Mouse (Mus musculus) adrenal gland, adult 8-10 months (tissue): ENCODE data around the gene Dscam. TPM values are rescaled to one million over a fixed set of nuclear protein-coding genes. Genes with fewer than 3 reads are reported as not detected.

Experiments used
- DNase-seq: peaks from one replicate; pipeline ENCODE4 v3.0.0; 2022
- total RNA-seq, 4 experiments: library from RNA; stranded (reverse); gene quantifications; 2 replicates each; pipeline ENCODE4 v1.2.4; 2022

Dscam gene
- total RNA-seq, 4 experiments from 2014 or later: 0.03 to 0.28 (median 0.03) TPM; not detected in 1

- no peak for DNase-seq
These were observed 293.3 kb downstream of the Dscam start for GRCm38 (mm10) chr16:96877271-96877670.

DNA sequence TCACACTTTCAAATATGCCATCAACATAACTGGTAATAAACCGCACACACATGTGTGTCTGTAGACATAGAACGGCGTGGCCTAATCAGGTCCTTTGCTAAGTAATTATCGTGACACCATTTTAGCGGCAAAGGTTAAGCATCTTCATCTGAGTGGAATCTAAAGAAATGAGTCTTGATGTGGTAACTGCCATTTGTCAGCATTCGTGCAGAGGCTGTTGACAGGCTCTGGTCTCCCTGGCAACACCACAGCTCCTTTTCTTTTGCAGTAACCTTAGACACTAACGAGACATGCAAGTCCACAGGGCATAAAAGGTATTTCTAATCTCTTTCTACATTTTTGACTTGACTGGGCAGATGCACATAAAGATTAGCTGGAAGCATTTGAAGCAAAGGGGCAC, 297.8 kb downstream of the Dscam start:
- DNase-seq: no peak

- DNase-seq: peak; percentile 35
These were observed 313.0 kb downstream of the Dscam start for GRCm38 (mm10) chr16:96857571-96857970.

GRCm38 (mm10) chr16:96855060-96855459, 315.5 kb downstream of the Dscam start:
- no peak for DNase-seq

DNA sequence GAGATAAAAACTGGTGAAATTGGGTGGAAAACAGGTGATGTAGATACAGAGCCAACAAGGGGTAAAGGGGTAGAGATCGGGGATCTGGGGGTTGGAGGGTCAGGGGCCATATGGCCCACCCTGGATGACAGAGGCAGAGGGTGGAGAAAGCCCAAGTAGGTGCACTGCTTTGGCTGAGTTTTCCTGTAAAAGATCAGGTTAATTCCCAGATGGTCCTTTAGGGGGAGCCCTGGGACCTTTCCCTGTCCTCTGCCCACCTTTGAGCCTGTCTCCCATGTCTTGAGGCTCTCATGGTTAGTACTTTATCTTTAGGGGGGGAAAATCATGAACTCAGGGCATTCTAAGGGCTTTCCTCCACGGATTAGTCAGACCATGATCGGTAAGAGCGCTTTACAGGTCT, 318.2 kb downstream of the Dscam start:
- no peak for DNase-seq

- no peak for DNase-seq
These were observed 321.6 kb downstream of the Dscam start for GRCm38 (mm10) chr16:96848916-96849315.

DNA sequence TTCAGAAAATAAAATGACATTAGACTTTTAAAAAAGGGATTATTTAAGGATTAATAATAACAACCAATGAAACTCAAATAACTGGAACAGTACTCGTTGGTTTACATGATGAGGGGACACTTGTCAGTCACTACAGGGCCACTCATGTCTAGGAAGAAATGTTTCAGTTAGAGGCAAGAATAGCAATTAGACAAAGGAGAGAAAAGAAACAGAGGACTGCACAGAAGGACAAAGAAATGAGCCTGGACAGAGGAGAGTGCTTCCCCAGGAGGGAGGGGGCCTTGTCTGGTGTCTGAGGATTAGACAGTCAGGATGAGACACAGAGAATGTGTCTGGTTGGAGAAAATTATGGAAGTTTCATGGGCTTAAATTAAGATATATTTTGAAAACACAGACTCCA, 324.0 kb downstream of the Dscam start:
- DNase-seq: no peak

DNA sequence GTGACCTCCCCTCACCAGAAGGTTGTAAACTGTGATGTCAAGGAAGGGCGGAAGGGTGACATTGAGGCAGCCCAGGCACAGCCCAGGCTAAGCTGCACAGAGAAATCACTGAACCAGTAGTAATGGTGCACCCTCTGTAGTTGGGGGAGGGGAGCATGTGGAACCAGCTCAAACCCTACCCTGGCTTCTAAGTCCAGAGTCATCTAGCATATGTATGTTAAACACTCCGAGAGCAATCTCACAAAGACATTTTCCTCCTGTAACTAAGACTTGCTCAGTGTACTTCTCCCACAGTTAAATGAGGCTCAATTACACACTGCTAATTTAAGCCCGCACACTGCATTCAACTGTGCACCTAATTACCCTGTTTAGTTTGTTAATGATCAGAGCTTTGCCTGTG, 324.4 kb downstream of the Dscam start:
- DNase-seq: no peak

GRCm38 (mm10) chr16:96845475-96846098, 325.0 kb downstream of the Dscam start:
- no peak for DNase-seq

DNA sequence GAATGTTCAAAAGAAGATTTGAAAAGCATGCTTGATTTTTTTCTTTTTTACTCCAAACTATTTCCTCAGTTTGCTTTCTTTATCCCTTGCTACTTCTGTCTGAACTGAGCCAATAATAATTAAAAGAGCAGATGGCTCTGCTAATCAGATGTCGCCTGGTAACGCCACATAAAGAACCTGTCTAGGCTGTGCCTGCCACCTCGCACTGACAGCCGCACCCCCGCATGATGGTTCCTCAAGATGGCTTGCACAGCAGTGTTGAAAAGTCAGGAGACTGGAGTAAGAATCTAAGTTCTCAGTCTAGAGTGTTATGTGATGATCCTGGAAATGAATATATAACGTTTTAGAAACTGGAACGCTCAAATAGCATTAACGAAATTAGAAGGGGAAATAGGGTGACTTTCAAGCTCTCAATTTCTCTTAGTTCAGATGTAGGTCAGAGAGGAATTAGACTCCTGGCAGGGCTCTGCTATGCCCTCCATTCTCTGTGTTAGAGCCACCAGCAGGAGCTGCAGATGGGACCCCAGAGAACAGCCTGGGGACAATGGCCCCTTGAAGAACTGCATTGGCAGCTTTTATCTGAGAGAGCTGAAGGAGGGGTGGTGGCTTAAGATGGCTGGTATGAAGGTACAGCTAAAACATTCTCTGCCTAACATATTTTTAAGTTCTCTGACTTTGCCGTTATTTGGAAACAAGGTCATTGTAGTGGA, 326.7 kb downstream of the Dscam start:
- no peak for DNase-seq

- no peak for DNase-seq
These were observed 327.7 kb downstream of the Dscam start for GRCm38 (mm10) chr16:96842829-96843360.

DNA sequence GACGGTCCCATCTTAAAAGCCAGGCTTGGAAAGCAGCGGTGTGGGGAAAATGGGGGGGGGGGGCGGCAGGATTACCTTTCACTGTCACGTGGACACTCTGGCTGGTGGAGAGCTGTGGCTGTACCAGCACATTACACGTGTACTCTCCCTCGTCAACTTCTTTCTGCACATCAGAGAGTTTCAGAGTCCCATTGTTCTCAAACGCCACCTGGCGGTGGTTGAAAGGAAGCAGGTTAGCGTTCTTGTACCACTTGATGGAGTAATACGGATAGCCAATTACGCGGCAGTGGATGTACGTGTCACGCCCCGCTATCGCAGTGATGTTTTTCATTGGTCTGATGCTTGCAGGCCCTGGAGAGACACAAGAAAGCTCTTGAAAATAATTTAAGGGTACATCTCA, 350.9 kb downstream of the Dscam start:
- peak; percentile 56 for DNase-seq

DNA sequence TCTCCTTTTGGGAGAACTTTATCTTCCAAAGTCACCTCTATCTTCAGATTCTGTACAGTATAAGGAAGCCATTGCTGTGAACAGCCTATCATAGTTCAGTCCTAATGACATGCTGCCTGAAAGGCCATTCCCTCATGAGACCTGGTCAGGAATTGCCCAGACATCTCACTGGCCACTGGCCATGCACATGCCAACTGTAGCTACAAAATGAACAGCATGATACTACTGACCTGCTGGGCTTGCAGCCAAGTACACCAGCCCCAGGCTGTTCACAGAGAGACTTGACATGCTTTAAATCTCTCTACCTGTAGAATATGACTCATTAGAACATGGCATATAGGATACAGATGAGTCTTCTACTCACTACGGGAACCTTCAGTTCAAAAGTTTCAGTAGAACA, 364.3 kb downstream of the Dscam start:
- DNase-seq: no peak

DNA sequence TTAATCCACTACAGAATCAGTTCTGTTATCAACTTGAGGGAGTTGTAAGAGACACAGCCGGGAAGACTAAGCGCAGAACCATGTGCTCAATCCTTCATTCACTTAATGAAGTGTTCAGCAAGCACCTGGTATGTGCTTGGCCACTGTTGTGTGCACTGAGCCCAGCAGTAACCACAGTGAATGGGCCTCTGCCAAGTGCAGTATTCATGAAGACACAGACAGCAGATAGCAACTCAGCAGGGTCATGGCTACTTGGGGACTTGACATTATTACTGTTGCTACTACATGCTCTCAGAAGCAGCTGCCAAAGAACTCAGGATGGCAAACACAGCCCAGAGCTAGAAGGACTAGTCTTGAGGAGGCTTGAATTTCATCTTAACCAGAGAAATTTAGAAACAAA, 367.9 kb downstream of the Dscam start:
- DNase-seq: peak; percentile 13

GRCm38 (mm10) chr16:96801650-96802237, 368.8 kb downstream of the Dscam start:
- DNase-seq: no peak

DNA sequence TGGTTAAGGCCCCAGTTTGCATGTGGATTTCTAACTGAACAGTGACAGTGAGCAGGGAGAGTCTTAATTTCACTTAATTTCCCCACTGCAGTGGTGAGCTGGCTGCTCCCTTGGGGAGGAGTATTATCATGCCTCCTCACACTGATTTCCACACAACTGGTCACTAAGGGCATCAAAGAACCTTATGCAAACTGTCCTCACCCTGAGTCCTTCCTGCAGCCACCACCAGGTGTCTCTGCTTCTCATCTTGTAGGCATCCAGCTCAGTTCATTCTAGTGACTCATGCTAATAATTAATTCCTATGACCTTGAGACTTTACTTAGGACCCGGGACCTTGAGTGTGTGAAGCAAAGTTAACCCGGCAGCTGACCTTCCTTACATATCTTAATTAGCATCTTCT, 375.1 kb downstream of the Dscam start:
- DNase-seq: peak; percentile 32

DNA sequence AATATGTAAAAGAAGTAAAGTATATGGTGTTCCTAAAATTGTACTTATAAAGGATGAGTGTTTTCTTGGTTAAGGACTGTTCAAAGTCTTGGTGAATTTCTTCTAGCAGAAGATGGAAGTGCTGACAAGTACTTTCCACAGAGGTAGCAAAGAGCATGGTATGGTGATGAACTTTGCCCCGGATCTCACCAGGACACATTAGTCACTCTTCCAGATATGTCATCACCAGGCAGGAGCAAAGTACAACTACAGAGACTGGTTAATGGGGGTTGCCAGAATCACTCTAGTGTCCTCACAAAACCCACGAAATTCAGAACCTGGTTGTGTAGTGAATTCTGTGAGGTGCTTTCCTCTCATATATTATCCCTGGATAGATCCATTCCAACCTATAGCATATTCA, 379.2 kb downstream of the Dscam start:
- no peak for DNase-seq

DNA sequence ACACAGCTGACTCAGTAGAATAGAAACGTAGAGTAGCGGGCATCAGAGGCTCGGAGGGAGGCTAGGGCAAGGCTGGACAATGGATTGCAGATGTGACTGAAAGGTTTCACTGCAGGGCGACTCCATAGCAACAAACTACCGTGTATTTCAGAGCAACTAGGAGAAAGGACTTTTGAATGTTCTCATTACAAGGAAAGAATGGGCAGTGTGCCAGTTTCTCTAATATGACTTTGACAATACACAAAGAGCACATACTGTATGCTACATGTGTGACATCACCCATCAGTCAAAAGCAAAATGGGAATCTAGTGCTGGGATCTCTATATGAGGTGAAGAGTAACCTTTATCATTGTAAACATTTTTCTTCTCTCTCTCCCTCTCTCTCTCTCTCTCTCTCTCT, 382.3 kb downstream of the Dscam start:
- DNase-seq: no peak

DNA sequence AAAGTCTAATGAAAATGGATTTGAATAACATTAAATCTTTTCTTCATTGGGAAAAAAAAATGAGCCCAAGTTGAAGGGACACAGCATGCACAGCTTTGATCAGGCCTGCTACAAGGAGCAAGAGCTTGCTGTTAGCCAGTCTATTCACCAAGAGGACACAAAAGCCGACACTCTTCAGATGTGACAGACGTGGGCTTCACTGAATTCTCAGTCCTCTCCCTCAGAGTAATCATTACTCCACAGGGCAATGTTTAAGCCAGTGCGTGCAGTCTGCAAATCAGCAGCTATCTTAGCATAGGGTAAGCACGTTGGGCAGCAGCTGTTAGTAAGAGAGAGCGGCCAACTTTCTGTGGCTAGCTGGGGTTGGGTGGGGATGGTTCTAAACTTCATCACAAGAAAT, 391.5 kb downstream of the Dscam start:
- no peak for DNase-seq

DNA sequence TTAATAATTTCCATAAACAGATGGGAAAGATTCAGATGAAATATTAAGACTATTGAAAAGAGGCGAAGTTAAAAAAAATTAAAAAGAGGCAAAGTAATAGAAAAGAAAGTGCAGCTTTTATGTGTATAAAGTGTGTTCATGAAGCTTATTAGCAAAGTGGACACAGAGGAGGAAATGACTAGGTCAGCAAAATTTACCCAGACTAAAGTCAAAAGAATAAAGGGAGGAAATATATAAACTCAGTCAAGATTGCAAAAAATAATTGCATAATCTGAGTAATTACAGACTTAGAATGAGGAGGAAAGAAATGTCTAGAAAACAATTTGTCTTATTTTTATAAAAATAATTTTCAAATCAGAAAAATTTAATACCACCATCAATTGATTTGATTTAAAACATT, 396.3 kb downstream of the Dscam start:
- DNase-seq: no peak

- no peak for DNase-seq
These were observed 402.6 kb downstream of the Dscam start for GRCm38 (mm10) chr16:96767985-96768384.

DNA sequence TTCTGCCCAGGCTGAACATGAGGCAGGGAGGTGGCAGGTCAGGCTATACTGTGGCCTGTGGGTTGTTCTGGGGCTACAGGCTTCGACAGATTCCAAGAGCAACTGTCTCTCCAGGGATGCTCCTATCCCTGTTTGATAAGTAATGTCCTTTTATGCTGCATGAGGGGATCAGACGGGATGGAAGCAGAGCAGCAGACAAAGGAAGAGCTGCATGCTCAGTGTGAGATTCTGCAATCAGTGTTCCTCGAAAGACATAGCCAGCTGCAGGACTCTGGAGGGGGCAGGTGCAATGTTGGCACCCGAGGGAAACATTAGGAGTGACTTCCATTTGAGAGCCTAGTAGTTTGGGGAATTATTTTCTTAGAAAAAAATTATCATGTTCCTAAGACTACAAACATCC, 403.0 kb downstream of the Dscam start:
- DNase-seq: no peak

- no peak for DNase-seq
These were observed 409.3 kb downstream of the Dscam start for GRCm38 (mm10) chr16:96761225-96761624.

DNA sequence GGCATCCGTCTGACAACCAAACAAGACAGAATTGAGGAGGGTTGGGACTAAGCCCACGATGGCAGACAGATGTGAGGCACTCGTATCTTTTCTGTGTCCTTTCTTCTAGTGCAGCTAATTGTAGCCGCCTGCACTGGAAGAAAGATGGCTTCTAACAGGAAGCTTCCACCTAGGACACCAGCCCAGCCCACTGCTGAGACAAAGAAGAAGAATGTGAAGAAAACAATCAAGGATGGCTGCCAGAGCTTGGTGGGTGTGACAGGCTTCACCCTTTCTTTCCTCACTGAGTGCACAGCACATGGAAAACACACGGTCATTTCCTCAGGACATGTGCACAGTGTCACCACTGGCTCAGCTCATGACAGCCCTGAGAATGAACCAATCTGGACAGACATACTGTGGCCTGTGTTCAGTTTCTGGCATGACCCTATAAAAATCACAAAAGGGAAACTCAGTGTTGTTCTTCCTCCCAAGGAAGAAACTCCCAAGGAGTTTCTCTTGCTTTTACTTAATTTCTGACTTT, 411.4 kb downstream of the Dscam start:
- DNase-seq: no peak
